Mouse (Mus musculus) cerebellum, postnatal 36 days (tissue): ENCODE results near the gene D230025D16Rik.
"Not testable (repeated sequence)": the region's sequence is repeated elsewhere in the genome, so short reads cannot be mapped to it uniquely, and the experiment has no call there.

Experiments used
- DNase-seq, 2 experiments: peaks; one replicate each; pipeline ENCODE4 v3.0.0; 2021 to 2022; ENCODE audit warnings: mixed read lengths in 2 of 2

Gene D230025D16Rik

DNA sequence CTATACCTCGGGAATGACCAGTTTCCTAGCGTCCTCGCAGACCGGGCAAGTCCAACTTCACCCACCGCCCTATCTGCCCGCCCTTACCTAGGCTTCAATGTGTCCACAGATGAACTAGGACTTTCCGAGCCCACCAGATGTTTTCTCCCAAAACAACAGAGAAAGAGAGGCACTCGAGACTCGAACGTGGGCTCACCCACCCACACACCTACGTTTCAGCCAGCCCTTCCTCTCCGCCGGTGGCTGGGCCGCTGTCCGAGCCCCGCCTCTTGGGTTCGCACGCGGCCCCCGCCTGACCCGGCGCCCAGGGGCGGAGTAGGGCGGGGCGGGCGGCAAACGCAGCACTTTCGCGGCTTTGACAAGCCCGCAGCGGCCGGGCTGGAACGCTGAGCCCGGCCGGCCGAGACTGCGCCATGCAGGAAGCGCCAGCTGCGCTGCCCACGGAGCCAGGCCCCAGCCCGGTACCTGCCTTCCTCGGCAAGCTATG, 44.6 kb downstream of the D230025D16Rik start, which contains the start of gene Hsf4:
Gene Hsf4, plus strand, starts transcription at position 341 of the 487 bp plus-strand sequence.
- DNase-seq, result no peak

- DNase-seq, result no peak
Measured at GRCm38 (mm10) chr8:105270101-105270915, 45.4 kb downstream of the D230025D16Rik start.

GRCm38 (mm10) chr8:105270916-105271186, 45.9 kb downstream of the D230025D16Rik start:
- no peak for DNase-seq

DNA sequence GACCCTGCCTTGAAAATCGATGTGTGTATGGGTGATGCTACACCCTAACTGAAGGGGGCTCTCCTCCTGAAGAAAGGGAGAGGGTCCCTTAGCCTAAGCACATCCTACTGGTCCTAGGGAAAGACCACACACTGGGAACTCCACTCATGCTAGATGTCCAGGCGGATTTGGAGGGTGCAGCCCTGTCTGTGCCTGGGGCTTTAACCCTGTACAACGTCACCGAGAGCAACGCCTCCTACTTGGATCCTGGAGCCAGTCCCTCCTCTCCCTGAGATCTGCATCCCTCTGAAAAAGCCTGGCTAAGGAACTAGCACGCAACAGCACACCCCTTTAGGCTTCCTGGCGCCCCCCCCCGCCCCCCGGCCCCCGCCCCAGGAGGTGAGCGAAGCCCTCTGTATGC, 50.4 kb downstream of the D230025D16Rik start:
- DNase-seq, result no peak

DNA sequence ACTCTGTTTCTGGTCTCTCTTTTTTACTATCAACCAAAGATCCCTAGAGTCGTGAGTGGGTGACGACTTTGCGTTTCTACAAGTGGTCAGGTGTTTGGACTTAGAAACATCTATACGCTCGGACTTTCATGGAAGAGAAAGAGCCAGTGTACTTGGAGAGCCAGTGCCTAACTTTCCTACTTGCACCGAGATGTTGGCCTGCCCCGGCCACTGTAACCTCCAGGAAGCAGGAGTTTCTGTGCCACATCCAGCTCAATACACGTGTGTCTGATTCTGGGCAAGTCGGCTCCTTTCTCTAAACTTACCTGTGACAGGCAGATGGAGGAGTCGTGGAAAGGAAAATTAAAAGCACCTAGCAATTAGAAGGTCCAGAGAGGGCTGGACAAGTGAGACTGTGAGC, 50.9 kb downstream of the D230025D16Rik start, which contains the start of gene Nol3:
Gene Nol3, plus strand, starts transcription at position 301 of the 400 bp plus-strand sequence.
- DNase-seq, result no peak

DNA sequence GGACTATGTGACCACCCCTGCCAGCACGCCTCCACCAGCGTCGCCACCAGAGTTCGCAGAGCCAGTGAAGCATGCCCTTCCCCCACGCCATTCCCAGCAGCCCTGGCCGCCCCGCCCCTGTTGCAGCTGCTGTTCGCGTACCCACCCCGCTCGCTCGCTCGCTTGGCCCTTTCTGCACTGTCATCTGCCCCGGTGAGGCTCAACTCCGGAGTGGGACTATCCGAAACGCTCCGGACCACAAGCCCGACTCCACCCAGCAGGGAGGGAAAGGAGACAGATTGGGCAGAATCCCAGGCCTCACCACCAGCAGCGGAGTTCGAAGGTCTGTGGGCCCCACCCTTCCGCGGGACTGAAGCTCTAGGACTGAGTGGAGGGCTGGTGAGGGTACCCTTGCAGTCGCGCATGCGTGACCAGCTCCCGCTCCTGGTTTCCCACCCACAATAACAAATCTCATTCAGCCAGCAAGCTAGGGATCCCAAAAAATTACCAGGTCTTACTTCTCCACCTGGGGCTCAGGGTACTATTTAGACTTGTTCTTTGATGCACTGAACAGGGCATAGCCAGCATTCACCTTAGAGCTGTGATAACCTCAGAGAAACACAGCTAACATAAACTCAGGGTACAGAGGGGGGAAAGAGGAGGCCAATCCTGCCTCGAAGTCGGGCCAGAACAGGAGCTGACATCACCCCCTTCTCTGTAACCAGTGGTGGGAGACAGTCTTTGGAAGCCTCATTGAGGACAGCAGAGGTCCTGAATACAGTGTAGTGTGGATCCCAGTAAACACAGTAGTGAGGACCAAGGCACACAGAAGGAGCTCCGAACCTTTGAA, 51.6 kb downstream of the D230025D16Rik start:
- DNase-seq, result peak in 1 of 2 experiments; percentile 32

GRCm38 (mm10) chr8:105278911-105279334, 54.0 kb downstream of the D230025D16Rik start:
- peak; percentile 90 to 95 for DNase-seq

GRCm38 (mm10) chr8:105280567-105280966, 55.6 kb downstream of the D230025D16Rik start:
- DNase-seq, result no peak

- no peak for DNase-seq
Measured at GRCm38 (mm10) chr8:105281821-105282220, 56.9 kb downstream of the D230025D16Rik start.

DNA sequence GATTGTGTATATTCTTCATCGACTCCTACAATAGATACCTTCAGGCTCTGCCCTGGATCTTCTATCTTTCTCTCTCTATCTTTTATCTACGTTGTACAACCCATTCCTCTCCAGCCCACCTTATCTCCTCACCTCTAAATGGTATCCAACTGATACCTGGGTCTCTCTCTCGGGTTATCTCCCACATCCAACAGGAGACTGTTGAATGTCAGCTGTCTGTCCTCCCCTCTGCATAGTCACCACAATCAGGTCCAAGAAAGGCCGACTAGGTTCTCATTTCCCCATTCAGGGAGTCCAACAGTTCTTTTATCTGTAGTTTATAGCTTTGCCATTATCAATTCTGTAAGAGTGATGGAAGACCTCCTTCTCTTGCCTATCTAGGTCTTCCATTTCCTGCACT, 57.3 kb downstream of the D230025D16Rik start:
- no peak for DNase-seq

GRCm38 (mm10) chr8:105283074-105283473, 58.1 kb downstream of the D230025D16Rik start:
- DNase-seq, result peak; percentile 52 to 64

DNA sequence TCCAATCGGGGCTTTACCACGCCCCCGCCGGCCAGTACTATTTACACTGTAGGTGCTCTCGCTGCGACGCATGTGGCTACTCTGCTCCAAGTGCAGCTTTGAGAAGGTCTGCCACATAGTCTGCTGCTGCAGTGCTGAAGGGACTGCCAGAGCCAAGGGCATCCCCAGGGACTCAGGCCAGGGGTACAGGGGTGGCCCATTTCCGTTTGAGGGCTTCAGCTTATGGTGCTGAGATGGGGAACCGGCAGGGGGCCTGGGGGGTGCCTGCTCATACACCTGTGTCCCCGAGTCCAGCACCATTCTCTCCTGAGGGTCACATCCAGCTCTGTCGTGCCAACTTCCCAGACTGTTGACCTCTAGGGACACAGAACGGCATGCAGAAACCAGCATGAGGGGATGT, 60.6 kb downstream of the D230025D16Rik start:
- DNase-seq, result peak in 1 of 2 experiments; percentile 22

DNA sequence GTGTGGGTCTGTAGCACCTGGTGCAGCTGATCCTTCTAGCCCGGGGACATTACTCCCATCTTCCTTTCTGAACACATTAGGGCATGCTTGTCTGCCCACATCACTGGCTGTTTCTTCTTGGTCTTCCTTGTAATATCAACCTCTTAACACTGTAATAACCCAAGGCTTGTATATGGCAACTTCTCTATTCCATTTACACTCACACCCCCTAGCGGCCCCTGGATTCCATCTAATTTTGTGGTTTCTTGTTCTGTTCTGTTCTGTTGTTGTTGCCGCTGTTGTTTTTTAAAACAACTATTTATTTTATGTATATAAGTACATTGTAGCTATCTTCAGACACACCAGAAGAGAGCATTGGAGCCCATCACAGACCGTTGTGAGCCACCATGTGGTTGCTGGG, 62.0 kb downstream of the D230025D16Rik start:
- DNase-seq, result no peak

DNA sequence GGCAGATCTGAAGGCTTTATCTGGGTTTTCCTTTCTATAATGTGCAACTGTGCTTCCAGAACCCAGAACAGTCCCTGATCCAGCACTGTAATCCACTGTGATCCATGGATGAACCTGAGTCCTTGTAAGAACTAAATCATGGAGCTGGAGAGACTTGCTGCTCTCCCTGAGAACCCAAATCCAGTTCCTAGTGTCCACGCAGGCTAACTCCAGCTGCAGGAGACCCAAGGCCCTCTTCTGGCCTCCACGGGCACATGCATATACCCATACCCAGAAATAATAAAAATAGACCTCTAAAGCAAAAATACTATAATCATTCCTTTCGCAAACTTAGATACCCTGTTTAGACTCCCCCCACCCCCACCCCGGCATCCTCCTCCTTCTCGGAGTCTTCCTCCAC, 63.3 kb downstream of the D230025D16Rik start:
- no peak for DNase-seq

DNA sequence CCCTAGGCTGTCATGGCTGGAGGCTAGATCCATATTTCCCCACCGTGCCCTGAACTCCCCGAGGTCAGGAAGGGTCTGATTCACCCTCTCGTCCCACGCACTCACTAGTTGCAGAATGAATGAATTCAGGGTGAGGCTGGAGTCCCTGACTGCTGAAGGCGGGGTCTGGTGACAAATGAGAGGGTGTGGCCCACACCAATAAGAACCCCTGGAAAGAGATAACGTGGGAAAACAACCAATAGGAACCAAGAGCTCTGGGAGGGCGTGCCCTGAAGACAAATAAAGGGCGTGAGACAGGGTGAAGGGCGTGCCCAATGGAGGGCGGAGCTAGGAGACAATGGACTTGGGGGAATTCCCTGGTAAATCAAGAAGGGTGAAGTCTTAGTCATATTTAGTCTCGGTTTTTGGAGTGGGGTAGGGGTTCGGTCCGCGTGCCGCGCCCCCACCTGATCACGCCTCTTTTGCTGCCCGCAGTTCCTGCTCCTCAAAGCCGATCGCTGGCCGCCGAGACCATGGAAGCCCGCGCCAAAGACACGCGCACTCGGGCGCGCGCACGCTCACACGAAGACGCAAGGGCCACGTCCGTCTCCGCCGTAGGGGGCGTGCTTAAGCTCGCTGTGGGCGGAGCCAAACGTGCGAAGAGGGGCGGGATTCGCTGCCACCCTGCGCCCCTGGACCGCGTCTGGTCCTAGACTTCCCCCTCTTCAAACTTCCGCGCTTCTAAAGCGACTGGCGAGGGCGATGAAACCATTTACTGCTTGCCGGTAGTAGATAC, 64.2 kb downstream of the D230025D16Rik start:
- peak; percentile 95 to 96 for DNase-seq

DNA sequence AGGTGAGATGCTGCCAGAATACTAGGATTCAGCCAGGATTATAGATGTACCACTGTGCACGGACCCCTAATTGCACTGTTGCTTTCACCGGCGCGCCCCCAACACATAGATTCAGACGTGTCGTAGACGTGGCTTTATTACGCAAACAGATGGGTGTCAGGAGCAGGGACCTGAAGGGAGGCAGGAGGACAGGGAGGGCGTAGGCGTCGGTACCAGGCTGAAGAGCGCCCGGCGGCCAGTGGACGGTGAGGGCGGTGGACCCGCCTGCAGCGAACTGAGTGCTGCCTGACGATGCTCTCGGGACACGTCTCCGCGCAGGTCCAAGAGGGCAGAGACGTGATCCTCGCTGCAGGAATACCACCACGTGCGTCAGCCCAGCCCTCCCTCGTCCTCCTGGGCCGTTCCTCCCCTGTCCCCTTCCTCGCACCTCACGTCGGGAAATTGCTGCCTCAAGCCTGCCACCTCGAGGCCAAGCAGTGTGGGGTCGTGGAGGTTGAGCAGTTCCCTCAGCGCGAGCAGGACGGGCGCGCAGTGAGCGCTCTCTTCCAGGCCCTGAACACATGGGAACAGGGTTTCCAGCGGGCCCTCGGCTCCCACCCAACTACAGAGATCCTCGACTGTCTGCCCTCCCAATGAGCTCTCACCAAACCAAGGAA, 65.0 kb downstream of the D230025D16Rik start, which contains the start of gene 4931428F04Rik:
Gene 4931428F04Rik, minus strand, starts transcription at position 60 of the 656 bp plus-strand sequence.
- peak; percentile 62 to 66 for DNase-seq

DNA sequence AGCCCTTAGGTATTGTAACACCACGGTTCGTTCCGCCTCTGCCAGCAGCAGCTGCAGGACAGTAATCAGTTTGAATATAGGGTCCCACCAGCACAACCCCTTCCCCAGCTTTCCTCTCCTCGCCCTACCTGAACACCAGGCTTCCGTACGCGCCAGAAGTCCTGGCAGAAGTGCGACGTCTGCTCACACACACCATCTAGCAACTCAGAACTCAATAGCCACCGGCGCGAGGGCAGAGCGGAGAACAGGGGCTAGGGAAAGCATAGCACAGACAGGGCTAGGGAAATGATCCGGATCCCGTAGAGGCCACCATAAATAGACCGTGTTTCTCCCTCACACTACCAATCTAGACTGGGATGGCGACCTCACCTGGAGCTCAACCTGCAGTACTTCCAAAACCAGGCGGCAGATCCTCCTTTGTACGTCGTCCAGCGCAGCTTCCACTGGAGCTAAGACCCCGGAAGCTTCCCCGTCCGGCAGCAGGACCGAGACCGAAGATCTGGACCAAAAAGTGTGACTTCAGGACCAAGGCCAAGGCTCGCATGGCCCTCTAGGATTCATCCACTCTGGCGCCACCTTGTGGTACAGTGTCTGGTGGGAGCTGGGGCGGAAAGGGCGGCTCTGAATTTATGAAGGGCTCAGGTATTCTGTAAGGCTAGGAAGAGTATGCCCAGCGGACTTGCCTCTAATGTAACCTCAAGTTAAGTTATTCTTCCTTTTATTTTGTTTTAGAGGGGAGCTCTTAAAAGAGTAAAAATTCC, 65.8 kb downstream of the D230025D16Rik start:
- DNase-seq, result peak; percentile 91 to 92

DNA sequence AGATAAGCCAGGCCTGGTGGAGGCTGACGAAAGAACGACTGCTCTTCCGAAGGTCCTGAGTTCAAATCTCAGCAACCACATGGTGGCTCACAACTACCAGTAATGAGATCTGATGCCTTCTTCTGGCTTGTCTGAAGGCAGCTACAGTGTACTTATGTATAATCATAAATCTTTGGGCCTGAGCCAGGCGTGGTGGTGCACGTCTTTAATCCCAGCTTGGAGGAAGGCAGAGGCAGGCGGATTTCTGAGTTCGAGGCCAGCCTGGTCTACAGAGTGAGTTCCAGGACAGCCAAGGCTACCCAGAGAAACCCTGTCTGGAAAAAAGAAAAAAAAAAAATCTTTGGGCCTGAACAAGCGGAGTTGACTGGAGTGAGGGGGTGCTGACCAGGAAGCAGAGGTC, 66.4 kb downstream of the D230025D16Rik start:
- not testable (repeated sequence) for DNase-seq

GRCm38 (mm10) chr8:105291802-105292201, 66.9 kb downstream of the D230025D16Rik start:
- not testable (repeated sequence) for DNase-seq

DNA sequence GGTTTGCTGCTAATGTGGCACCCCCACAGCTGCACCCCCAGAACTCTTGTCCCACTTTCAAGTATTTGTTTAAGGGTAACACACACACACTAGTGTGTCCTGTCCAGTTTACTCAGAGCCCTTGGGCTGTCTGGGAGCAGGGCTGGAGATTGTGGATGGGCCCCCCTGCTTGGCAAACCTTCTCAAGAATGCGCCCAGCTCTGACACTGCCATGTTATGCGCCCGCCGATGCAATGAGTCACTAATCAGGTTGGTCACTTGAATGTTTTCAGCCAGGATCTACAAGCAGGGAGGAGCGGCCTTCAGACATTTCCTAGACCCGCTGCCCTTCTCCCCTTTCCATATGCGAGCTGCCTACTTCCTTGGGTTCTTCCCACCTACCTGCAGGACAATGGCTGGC, 67.5 kb downstream of the D230025D16Rik start:
- peak in 1 of 2 experiments; percentile 29 for DNase-seq

- peak; percentile 75 to 77 for DNase-seq
Measured at GRCm38 (mm10) chr8:105293405-105293804, 68.5 kb downstream of the D230025D16Rik start.
